Mouse (Mus musculus): ENCODE results near the gene Acadsb.

Acadsb gene

DNA sequence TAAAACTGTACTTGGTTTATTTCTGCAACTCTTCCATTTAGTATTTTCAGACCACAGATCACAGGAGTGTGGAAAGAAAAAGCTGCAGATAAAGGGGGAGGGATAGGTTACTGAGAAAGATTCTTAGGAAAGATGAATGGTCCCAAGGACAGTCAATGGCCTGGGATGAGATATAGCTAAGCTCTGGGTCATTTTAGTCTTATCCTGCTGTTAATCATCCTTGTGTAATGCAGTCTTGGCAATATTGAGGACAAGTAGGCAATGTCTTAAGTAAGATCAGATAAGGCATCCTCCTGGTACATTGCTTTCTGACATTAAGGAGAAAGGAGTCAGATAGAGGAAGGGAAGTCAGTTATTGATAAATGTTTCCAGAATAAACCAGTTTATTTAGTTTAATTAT is 7.2 kb downstream of the Acadsb start:
- Histone ChIP-seq H3K27me3 (ENCODE audit: control insufficient read depth, insufficient read depth, low read length, poor library complexity, severe bottlenecking) (no peaks in the 10 kb centered on the region), H3K36me3 (ENCODE audit: control insufficient read depth, insufficient read depth, low read length, poor library complexity, severe bottlenecking) (no peaks in the 10 kb centered on the region)
- DNase-seq (ENCODE audit: low read depth, low spot score) = no peak

DNA sequence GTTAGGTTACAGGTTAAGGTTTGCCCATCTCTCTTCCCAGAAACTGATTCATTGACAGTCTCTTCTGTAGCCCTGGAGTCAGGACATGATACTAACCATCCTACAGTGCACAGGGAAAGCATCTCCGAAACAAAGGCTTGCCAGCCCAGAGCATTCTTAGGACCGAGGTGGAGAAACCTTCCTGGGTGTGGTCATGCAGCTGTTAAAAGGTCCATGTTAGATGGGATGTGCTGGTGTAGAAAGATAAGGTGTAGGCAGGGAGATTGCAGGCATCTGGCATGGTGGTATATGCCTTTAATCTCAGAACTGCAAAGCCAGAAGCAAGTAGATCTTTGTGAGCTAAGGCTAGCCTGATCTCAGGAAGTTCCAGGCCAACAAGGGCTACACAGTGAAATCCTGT is 14.5 kb downstream of the Acadsb start:
- no peak for DNase-seq (ENCODE audit: low read depth, low spot score)
- Histone ChIP-seq H3K27me3 (ENCODE audit: control insufficient read depth, insufficient read depth, low read length, poor library complexity, severe bottlenecking) (no peaks in the 10 kb centered on the region), H3K36me3 (ENCODE audit: control insufficient read depth, insufficient read depth, low read length, poor library complexity, severe bottlenecking) (0 out of 2 replicates have a peak, but pooled peaks cover 2% of the 10 kb centered on the region)

DNA sequence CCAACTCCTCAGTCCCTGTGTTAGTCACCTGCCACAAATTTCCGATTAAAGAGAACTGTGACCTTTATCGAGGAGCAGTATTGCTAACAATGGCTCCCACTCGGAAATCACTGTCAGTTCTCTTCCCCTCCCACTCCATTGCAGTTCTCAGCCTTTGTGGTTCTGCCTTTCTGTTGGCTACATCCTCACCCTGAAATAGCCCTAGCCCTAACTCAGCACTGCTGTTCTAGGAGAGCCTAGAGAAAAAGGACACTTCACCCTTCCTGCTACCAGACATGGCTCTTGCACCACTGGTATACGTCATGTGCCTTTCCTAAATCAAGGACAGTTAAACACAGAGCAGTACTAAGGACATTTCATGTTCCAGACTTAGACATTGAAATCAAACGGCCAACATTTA is 16.9 kb downstream of the Acadsb start:
- no peak for DNase-seq (ENCODE audit: low read depth, low spot score)
- Histone ChIP-seq H3K36me3 (ENCODE audit: control insufficient read depth, insufficient read depth, low read length, poor library complexity, severe bottlenecking) (0 out of 2 replicates have a peak, but pooled peaks cover 2% of the 10 kb centered on the region), H3K27me3 (ENCODE audit: control insufficient read depth, insufficient read depth, low read length, poor library complexity, severe bottlenecking) (no peaks in the 10 kb centered on the region)

DNA sequence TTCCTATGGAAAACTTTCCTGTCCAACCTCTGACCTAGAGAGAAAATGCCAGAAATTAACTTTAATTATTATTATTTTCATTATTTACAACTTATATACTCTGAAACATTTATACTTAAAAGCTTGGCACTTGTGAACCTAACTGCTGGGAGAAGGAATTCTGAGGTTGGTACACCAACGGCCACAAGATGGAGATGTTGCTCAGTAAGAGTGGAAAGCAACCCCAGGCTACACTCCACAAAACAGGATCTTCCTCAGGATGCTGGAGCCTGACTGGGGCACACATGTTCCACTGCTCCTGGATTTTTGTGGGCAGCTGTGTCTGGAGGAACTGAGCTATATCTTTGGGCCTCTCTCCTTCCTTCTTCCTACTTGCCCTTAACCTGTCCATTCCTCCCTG is 21.8 kb downstream of the Acadsb start:
- no peak for DNase-seq (ENCODE audit: low read depth, low spot score)
- Histone ChIP-seq H3K36me3 (ENCODE audit: control insufficient read depth, insufficient read depth, low read length, poor library complexity, severe bottlenecking) (0 out of 2 replicates have a peak, but pooled peaks cover under 1% of the 10 kb centered on the region), H3K27me3 (ENCODE audit: control insufficient read depth, insufficient read depth, low read length, poor library complexity, severe bottlenecking) (no peaks in the 10 kb centered on the region)

DNA sequence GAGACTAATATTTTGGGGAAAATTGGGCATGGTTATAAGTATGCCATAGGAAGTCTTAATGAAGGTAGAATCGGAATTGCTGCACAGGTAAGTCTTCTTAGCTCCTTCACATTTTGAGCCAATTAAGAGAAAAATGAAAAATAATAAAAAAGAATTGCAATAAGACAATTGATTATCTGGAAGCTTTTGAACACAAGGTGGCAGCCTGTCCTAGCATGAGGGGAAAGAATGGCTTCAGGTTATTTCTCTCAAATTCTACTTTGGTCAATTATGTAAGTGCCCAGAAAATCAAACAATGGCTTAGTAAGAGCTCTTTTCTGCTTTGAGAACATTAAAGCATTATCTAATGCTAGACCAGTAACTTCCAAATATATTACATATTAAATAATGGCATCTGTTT is 23.9 kb downstream of the Acadsb start:
- H3K36me3 ChIP-seq (ENCODE audit: control insufficient read depth, insufficient read depth, low read length, poor library complexity, severe bottlenecking) = no peaks in the 10 kb centered on the region
- H3K27me3 ChIP-seq (ENCODE audit: control insufficient read depth, insufficient read depth, low read length, poor library complexity, severe bottlenecking) = no peaks in the 10 kb centered on the region
- no peak for DNase-seq (ENCODE audit: low read depth, low spot score)

DNA sequence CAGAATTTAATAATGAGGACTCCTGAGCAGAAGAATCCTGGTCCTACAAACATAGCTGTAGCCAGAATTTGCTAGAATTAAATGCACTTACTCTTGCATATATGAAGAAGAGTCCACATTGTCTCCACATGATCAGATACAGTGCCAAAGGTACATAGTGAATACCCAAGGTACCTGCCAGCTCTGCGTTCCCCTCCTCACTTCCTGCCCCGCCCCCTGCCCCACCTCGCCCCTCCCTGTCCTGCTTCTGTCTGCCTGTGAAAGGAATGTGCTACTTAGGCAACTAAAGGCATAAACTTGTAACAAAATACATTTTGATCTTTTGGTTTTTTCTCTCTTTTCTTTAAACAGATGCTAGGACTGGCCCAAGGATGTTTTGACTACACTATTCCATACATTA is 26.6 kb downstream of the Acadsb start:
- Histone ChIP-seq H3K27me3 (ENCODE audit: control insufficient read depth, insufficient read depth, low read length, poor library complexity, severe bottlenecking) (no peaks in the 10 kb centered on the region), H3K36me3 (ENCODE audit: control insufficient read depth, insufficient read depth, low read length, poor library complexity, severe bottlenecking) (no peaks in the 10 kb centered on the region)
- no peak for DNase-seq (ENCODE audit: low read depth, low spot score)

DNA sequence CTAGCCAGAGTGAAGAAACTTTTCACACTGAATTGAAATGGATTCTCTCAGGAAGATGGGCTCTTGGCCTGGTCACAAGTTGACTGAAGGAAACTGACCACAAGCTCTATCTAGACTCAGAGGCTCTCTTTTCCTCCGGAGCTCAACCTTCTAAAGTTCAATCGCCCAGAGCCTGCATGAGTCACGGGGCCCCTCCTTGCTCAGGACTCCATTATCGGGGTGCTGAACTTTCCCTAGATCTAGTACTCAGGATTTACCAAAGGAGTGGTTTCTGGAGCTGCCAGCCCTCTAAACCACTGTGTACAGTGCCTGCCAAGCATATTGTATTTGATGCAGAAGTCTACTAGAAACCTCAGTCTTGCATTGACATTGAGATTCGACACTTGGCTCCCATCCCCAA is 46.3 kb downstream of the Acadsb start:
- no peaks in the 10 kb centered on the region for H3K36me3 ChIP-seq (ENCODE audit: control insufficient read depth, insufficient read depth, low read length, poor library complexity, severe bottlenecking)
- no peaks in the 10 kb centered on the region for H3K27me3 ChIP-seq (ENCODE audit: control insufficient read depth, insufficient read depth, low read length, poor library complexity, severe bottlenecking)
- DNase-seq (ENCODE audit: low read depth, low spot score) = no peak

DNA sequence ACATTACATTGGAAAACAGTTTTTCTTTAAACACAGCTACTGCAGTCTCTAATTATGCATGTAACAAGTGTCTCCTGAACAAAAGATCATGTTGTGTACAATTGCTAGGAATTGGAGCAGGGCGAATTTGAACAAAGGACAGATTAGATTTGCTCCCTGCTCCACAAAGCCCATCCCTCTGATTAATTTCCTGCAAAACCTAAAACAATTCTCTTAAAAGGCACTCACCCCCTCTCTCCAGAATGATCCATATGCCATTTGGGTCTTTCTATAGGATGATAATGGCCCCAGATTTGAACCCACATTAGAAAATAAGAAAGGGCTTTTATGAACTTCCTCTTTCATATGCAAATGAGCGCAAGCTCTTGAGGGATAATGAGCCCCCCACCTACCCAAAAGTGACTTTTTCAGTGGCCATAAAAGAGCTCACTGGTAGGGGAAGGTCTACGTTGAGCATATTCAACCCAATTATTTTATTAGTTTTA is 54.8 kb downstream of the Acadsb start:
- Histone ChIP-seq H3K36me3 (ENCODE audit: control insufficient read depth, insufficient read depth, low read length, poor library complexity, severe bottlenecking) (no peaks in the 10 kb centered on the region), H3K27me3 (ENCODE audit: control insufficient read depth, insufficient read depth, low read length, poor library complexity, severe bottlenecking) (no peaks in the 10 kb centered on the region)
- no peak for DNase-seq (ENCODE audit: low read depth, low spot score)

DNA sequence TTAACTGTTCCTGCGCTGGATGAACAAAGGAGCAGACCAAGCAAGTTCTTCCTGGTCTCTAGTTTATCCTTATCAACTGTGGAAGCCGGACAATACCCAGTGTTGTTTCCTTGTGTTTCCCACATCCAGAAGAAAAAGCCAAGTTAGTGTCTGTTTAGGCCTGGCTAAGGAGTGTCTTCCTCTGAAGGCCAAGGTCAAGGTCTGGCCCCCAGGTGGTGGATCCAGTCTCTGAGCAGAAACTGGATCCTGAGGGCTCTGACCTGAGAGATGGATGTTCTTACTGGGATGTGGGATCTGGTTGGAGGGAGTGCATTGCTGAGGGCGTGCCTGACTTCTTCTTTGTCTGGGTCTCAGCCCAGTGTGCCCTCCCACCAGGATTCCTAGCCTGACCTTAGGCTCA is 55.3 kb downstream of the Acadsb start:
- Histone ChIP-seq H3K27me3 (ENCODE audit: control insufficient read depth, insufficient read depth, low read length, poor library complexity, severe bottlenecking) (no peaks in the 10 kb centered on the region), H3K36me3 (ENCODE audit: control insufficient read depth, insufficient read depth, low read length, poor library complexity, severe bottlenecking) (no peaks in the 10 kb centered on the region)
- no peak for DNase-seq (ENCODE audit: low read depth, low spot score)

DNA sequence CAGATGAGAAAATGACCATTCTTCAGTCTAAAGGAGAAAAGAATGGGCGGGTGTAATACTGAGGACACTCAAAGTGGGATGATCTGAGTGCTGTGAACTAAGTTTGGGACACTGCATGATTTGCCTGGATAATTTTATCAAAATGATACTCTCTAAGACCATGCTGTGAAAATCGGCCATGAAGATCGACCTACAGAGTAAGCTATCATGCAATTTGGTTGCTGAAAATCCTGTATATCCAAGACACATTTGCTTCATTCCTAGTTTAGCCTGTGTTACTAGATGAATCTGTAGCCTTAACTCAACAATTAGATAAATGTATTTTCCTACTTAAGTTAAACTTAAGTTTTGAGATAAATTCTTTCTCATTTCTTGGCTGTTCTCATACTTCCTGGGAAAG is 56.9 kb downstream of the Acadsb start:
- no peaks in the 10 kb centered on the region for H3K27me3 ChIP-seq (ENCODE audit: control insufficient read depth, insufficient read depth, low read length, poor library complexity, severe bottlenecking)
- H3K36me3 ChIP-seq (ENCODE audit: control insufficient read depth, insufficient read depth, low read length, poor library complexity, severe bottlenecking) = no peaks in the 10 kb centered on the region
- no peak for DNase-seq (ENCODE audit: low read depth, low spot score)

DNA sequence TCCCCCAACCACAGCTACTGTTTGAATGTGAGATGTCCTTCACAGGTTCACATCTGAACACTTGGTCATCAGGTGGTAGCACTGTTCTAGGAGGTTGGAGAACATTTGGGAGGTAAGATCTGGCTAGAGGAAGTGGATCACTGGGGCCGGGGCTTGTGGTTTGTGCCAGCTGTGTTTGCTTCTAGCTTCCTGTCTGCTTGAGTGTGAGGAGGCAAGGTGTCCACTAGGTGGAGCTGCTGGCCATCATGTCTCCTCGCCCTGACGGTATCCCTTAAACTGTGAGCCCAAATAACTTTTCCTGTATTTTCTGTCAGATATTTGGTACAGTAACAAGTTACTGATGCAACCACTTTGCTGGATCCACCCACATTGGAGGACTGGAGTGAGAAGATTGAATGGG is 59.1 kb downstream of the Acadsb start:
- no peaks in the 10 kb centered on the region for H3K27me3 ChIP-seq (ENCODE audit: control insufficient read depth, insufficient read depth, low read length, poor library complexity, severe bottlenecking)
- DNase-seq (ENCODE audit: low read depth, low spot score) = peak; percentile 6

DNA sequence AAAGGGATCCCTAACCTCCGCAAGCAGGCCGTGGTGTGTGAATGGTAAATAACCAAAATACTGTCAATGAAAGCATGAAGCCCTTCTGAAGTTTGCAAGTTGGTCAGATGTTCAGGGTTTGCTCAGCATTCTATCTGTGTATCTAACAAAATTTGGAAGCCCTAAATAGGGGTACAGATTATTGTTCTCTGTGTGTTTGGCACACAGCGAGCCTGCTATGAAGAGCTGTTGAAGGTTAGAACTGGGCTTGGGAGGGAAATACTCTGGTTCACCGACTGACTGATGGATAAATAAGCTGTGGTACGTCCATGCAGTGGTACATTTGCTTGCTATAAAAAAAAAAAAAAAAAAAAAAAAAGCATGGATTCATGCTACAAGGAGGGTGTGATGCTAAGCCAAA is 61.1 kb downstream of the Acadsb start:
- no peak for DNase-seq (ENCODE audit: low read depth, low spot score)
- Histone ChIP-seq H3K36me3 (ENCODE audit: control insufficient read depth, insufficient read depth, low read length, poor library complexity, severe bottlenecking) (no peaks in the 10 kb centered on the region), H3K27me3 (ENCODE audit: control insufficient read depth, insufficient read depth, low read length, poor library complexity, severe bottlenecking) (no peaks in the 10 kb centered on the region)

More for the DNA sequence above, 59.1 kb downstream of the Acadsb start:
- no peaks in the 10 kb centered on the region for H3K36me3 ChIP-seq (ENCODE audit: control insufficient read depth, insufficient read depth, low read length, poor library complexity, severe bottlenecking)

DNA sequence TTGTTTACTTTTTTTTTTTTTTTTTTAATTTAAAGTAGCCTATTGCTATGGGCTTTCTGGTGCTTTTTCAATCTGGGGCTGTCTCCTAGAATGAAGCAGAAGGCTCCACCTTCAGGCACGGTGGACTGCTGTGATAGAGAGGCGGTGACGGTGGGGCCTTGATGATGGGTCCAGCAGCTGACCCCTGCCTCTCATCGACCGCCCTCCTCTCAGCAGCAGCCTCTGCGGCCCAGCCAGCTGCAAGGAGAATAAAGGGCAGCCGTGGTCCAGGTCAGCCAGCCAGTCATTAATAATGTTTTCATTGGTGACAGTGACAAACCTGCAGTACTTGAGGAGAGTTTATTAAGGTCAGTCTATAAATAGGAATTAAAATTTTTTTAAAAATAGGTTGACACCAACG is 66.7 kb downstream of the Acadsb start:
- Histone ChIP-seq H3K27me3 (ENCODE audit: control insufficient read depth, insufficient read depth, low read length, poor library complexity, severe bottlenecking) (no peaks in the 10 kb centered on the region), H3K36me3 (ENCODE audit: control insufficient read depth, insufficient read depth, low read length, poor library complexity, severe bottlenecking) (no peaks in the 10 kb centered on the region)
- no peak for DNase-seq (ENCODE audit: low read depth, low spot score)

DNA sequence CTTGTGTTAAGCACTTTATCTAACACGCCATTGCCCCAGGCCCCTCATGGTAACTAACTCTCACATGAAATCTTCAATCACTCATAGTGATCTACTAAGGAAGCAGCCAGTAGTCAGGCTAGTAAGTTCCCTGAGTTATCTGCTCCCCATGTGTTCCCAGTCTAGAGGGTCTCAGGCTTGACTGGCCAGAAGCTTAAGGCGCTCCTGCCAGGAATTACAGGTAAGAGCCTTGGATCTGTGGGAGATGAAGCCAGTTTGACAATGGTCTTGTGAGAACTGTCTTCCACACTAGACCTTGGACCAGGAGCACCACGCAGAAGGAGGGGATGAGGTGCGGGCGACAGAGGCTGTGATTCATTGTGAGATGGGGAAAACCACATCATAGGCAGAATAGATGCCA is 68.0 kb downstream of the Acadsb start:
- Histone ChIP-seq H3K27me3 (ENCODE audit: control insufficient read depth, insufficient read depth, low read length, poor library complexity, severe bottlenecking) (no peaks in the 10 kb centered on the region), H3K36me3 (ENCODE audit: control insufficient read depth, insufficient read depth, low read length, poor library complexity, severe bottlenecking) (no peaks in the 10 kb centered on the region)
- DNase-seq (ENCODE audit: low read depth, low spot score) = no peak

All from splenic B cell, adult 2 months (primary cell).